ENCODE assay signal across 10 mouse cellular contexts in genomic region chr15:59188371-59188770, GRCm38 (mm10).
A peak's percentile ranks its signal among the peaks of the same experiment; 100 is the strongest.
DNase-seq lines count a peak whose midpoint lies in the region; ATAC-seq and TF ChIP-seq lines count a peak whose summit lies in the region.
"Had no signal": no experiment of that assay in that cellular context is flagged by ENCODE, and none has a peak within 500 bp of the region (broad histone marks: within the 10 kb centered on the region; RNA-seq: fewer than 3 reads in every experiment).

No protein-coding gene starts in this region.

- ATAC-seq in kidney, embryonic 14.5 days (ENCODE audit: low FRiP score, low TSS enrichment): no peak

- no peaks in the 10 kb centered on the region for H3K27me3 ChIP-seq in kidney, embryonic 14.5 days (ENCODE audit: control insufficient read depth, insufficient read depth, low read length)
- H3K27me3 ChIP-seq: stomach, embryonic 15.5 days had no signal

- TF ChIP-seq CTCF in gastrocnemius, adult 2 months (IDR thresholded peaks at IDR 0.05): no peak

- intact Hi-C loops in gastrocnemius, adult 2 months (cut with DNase I): no loop called here

- no peaks in the 10 kb centered on the region for H3K36me3 ChIP-seq in kidney, embryonic 14.5 days (ENCODE audit: control insufficient read depth, insufficient read depth, low read length)
- H3K36me3 ChIP-seq: stomach, embryonic 15.5 days had no signal

- H3K9me3 ChIP-seq in kidney, embryonic 14.5 days (ENCODE audit: control insufficient read depth, low read length): no peaks in the 10 kb centered on the region
- H3K9me3 ChIP-seq: stomach, embryonic 15.5 days had no signal

- no peak overlapping the region for H3K9ac ChIP-seq in kidney, embryonic 14.5 days (ENCODE audit: low read depth, low read length)
- H3K9ac ChIP-seq: stomach, embryonic 15.5 days had no signal

- DNase-seq in kidney, adult 11 months: peak; percentile 79
- DNase-seq in adipocyte (ENCODE audit: low spot score): peak; percentile 72
- DNase-seq in gastrocnemius, adult 2 months: peak; percentile 47
- peak; percentile 24 for DNase-seq in left cerebral cortex, adult 11 months (ENCODE audit: low spot score)
- DNase-seq in urinary bladder, adult 2 months (ENCODE audit: low spot score): no peak
- no peak for DNase-seq in thymus, adult 18-20 months
- DNase-seq in adrenal gland, adult 8-10 months: no peak

- no peak overlapping the region for H3K27ac ChIP-seq in kidney, embryonic 14.5 days (ENCODE audit: low read depth, low read length)
- no peak overlapping the region for H3K27ac ChIP-seq in gastrocnemius, adult 2 months
- H3K27ac ChIP-seq: macrophage; stomach, embryonic 15.5 days had no signal

- H3K4me1 ChIP-seq in kidney, embryonic 14.5 days (ENCODE audit: control insufficient read depth, insufficient read depth, low read length): no peaks in the 10 kb centered on the region
- H3K4me1 ChIP-seq: stomach, embryonic 15.5 days had no signal

- H3K4me3 ChIP-seq in kidney, embryonic 14.5 days (ENCODE audit: low read length): no peak overlapping the region
- no peak overlapping the region for H3K4me3 ChIP-seq in gastrocnemius, adult 2 months
- H3K4me3 ChIP-seq: stomach, embryonic 15.5 days had no signal

- 66% methylated on average over 4 of the region's 4 CpGs for WGBS in kidney, embryonic 14.5 days

- H3K4me2 ChIP-seq in kidney, embryonic 14.5 days (replicated peaks; ENCODE audit: low read depth, low read length): no peak overlapping the region
- H3K4me2 ChIP-seq: stomach, embryonic 15.5 days had no signal

Comparison
In these comparisons a context has a peak if more than half of its experiments do, and no peak if none do; other contexts are left out.
1. DNase-seq: peak in kidney, adult 11 months (single experiment), adipocyte (single experiment), gastrocnemius, adult 2 months (single experiment) and left cerebral cortex, adult 11 months (single experiment); none in urinary bladder, adult 2 months (single experiment), thymus, adult 18-20 months (0 of 2) and adrenal gland, adult 8-10 months (single experiment).